Mouse (Mus musculus) frontal cortex, postnatal 10 days (tissue): ENCODE measurements around the gene Slc24a5.
"Not testable (repeated sequence)": the region's sequence is repeated elsewhere in the genome, so short reads cannot be mapped to it uniquely, and the experiment has no call there.

Source experiments
- DNase-seq, 2 experiments: peaks; one replicate each; pipeline ENCODE4 v3.0.0; 2022; ENCODE audit warnings: low spot score in 2 of 2, mixed read lengths in 1 of 2

Slc24a5 gene

DNA sequence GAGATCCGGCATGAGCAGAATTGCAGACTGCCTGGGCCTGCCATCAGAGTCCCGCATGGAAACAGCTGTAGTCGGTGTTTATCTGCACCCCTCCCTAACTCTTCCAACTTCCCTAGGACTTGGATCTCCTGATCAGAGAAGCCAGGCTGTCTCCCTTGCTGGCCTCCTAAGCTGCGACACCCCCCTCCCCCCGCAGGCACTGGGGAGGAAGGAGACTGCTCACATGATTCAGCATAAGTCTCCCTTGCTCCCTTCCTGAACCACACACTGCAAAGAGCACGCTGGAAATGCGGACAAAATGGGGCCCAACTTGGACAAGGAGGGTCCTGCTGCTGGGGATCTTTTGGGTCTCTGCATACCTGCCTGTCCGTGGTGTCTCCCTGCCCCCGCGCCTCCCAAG, at the start of gene Slc24a5:
TSS of gene Slc24a5 (plus strand) at position 231 of the 400 bp plus-strand sequence.
- DNase-seq = no peak

DNA sequence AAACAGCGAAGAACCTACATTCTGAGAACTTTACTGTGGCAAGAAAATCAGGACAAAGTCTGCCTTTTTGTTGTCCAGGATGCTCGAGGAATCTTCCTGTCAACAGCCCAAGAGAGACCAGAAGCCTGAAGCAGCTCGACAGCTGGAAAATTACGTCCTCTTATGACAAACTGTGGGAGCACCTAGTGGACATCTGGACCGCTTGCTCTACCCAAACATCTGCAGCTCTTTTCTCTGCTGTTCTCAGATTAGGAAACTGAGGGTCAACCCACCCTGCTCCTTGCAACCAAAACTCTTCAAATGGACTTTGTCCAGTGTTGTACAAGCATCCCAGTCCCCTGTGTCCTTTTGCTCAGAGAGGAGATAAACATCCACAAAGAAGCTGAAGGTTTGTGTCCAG, 43.5 kb upstream of the Slc24a5 start:
- DNase-seq = no peak

DNA sequence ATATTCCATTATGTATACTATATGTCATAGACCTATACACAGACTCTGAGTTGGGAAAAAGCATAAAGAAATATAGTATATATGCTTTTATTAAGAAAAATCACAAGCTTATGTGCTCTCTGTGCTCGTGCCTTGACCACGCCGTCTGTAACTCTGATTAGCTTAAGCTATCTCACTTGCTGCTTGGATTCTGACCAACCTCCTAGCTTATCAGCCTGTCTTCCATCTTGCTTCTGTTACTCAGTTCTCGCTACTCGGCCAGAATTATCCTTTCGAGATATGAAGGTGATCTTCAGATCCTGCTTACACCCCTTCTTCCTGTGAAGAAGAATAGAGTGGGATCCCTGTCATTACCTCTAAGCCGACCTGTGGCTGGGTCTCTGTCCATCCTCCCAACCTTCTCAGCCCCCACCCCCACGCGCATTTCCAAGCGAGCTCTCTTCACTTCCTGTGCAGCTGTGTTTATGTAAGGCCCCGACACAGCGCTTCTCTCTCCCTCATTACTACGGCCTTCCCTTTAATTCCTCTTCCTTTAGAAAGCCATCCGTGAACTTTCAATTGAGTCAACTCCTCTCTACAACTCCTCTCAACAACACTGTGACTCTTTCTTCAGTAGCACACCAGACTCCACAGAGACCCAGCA, 41.4 kb upstream of the Slc24a5 start:
- DNase-seq = no peak

DNA sequence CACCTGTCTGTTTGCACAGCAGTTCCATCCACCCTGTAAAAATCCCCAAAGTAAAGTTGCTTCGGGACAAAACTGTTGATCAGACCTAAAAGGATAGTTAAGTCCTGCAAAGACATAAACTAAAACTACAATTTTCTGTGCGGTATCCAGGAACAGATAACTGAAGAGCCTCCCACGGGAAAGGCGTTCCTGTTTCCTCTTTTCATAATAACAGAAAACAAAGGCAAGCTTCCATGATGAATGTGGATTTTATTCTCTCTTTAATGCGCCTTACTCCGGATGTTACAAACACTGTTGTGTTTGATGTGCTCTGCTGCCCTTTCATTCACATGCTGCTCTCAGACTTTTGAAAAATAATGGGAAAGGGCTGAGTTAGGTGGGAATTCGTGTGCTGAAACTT, 37.3 kb upstream of the Slc24a5 start:
- DNase-seq = no peak

DNA sequence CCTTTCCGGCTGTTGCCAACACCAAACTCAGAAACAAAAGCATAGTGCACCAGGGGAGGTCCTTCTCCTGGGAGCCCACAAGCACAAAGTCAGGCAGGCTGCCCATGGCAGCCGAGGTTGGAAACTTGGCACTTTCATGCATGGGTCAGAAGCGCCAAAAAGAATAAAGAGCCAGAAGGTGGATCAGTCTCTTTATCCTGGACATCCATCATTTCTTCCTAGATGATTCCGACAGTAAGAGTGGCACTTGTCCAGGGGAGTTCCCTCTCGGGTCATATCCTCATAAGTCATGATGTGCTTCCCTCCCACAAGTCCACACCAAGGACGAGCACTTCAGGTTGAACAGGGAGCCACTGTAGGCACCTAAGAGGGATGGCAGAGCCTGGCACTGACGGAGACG, 36.8 kb upstream of the Slc24a5 start:
- DNase-seq = no peak

DNA sequence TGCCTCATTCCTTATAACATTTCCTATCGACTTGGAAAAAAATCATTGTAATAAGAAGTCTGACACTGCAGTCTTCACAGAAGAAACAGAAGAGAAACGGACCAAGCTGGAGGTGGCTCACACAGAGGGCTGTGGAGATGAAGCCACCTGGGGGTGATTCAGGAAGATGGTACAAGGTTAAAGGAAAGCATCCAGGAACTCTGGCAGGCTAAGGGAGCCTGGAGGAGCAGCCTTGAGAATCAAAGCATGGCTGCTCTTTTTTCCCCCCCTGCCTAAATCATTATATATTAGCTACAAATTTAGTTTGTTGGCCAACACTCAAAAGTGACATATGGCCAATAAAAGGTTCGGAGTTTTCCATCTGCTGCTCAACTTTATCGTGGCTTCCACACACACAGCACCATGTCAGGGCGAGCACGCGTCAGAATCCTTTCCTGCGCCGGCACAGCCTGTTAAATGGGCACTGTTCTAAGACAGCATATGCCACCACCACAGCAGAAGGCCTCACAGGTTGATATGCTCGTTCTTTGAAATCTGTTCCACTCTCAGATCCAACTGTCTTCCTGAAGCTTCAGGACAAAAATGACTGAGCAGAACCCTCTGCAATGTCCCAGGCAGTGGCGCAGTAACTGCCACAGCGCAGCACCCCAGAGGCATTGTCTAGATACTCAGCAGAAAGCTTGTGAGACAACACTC, 36.2 kb upstream of the Slc24a5 start:
- peak; percentile 9 to 12 for DNase-seq

DNA sequence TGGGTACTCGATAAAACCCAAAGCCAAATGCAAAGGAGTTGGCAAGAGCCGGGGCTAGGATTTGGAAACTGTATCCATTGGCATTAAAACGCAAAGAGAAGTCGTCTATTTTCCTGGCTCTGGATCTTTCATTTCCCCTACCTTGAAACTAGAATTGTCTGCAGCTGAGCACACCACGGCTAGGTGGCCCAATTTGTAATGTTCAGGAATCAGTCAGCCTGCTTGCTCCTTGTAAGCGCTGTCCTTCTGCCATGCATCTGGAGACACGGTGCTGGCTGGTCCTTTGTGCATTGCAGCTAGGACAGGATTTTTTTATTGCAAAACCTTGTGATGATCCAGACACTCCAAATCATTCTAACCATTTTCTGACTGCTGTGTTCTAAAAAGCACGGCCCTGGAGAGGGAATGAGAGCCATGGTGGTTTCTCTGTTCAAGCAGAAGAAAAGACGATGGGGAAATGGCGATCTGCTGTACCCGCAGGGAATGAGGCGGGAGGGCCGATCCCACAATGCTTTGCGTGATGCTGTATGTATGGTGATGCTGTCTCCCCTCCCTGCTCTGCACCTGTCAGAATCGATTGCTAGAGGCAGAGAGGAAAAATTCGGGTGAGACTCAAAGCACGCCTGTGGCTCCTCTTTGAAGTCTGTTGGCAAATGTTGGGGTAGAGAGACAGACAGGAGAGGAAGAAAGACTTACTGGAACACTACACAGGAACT, 35.5 kb upstream of the Slc24a5 start:
- peak in 1 of 2 experiments; percentile 12 for DNase-seq

DNA sequence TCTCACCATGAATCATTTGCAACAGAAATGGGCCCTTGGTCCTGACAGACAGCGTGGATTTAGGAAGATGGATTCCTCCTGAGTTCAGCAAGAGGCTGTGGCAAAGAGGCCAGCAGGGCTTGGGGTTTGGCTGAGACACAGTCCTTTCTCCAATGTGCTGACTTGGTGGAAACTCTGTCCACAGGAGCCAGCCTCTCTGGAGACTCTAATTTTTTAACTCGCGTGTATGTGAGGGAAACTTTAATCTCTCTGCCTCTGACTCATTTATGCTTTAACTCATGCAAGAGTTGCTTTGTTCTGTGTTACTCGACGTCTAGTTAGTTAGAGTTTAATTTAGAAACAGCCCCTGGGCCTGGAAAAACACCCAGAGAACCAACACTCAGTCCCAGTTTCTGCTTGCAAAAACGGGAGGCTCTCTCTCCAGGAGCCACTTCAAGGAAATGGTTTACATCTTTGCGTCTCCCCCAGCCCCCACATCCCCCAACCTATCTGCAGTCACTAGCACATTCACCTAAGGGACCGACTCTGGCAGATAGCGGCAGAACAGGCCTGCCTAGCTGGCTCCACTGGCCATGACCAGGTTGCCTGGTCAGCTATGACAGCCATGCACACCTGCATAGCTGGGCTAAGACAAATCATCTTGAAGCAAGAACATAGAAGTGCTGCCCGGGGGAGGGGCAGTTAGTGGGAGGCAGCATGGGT, 34.7 kb upstream of the Slc24a5 start:
- no peak for DNase-seq

DNA sequence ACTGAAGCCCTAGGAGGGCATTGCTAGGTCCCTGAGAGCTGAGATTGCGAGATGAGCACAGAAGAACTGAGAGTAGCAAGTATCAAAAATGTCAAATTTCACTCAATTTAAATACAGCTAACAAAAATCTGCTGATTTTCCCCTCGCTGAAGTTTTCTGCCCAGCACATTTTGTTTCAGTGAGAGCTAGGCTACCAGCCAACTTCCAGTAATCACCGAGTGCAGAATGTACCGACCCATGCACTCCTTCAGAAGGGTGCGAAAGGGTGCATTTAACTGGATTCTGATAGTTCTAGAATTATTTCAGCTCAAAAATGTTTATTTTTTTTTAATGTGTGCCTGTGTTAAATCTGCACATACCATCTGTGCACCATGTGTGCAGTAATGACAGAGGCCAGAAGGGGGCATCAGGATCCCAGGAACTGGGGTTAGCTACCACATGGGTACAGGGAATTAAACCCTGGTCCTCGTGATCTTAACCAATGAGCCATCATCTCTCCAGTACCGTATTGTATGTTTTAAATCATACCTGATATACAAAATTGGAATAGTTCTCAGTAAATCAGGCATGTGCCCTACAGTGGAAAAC, 12.5 kb upstream of the Slc24a5 start:
- DNase-seq = no peak

DNA sequence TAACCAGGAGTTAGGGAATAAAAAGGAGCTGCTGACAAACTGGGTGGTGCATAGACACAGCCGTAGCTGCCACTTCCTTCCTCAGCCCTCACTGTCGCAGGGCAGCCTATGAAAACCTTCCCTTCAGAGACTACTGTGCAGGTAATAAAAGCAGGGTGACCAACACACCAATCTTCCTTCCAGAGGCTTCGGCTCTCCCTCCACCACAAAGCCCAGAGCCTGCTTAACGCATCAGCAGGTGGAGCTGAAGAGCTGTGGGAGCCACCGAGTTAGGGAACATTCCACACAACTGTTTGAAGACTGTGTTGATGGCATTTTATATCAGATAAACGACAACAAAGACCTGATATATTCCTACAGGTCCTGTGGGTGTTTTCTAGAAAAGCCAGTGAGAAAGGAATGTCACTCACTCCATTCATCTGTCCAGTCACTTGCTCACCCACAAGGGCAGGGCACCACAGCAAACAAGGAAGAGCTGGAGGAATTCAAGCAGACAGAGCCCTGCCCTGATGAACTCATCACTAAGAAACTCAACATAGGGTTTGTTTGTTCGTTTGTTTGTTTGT, 10.6 kb upstream of the Slc24a5 start:
- DNase-seq = peak in 1 of 2 experiments; percentile 29

DNA sequence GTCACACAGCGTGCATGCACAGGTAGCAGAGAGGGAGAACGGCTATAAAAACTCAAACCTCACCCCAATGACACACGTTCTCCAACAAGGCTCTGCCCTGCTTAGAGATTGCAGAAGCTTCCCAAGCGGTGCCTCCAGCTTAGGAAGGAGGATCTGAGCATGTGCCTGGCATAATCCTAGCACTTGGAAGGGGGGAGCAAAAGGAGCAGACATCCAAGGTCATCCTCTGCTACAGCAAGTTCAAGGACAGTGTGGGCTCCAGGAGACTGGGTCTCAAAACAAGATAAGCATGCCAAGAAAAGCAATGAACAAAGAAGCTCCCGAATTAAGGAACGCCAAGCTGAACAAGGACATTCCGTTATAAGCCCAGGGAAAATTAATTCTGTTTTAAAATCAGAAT, 6.5 kb upstream of the Slc24a5 start:
- no peak for DNase-seq

DNA sequence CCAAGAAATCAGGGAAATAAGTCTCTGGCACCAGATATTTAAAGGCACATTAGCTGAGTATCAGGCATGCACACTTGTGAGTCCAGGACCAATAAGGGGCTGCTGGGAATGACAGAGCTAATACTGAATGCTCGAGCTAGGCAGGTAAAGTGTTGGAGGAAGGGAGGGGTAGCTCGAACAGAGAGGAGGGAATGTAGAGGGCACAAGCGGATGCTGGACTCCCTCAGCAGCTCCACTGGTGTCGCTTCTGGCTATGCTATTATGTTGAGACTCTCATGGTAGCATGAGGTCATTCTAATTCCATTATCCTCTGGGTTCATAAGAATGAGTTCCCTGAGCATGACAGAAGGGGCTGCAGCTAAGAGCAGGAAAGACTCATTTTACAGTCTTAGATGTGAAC, 5.0 kb upstream of the Slc24a5 start:
- DNase-seq = no peak

DNA sequence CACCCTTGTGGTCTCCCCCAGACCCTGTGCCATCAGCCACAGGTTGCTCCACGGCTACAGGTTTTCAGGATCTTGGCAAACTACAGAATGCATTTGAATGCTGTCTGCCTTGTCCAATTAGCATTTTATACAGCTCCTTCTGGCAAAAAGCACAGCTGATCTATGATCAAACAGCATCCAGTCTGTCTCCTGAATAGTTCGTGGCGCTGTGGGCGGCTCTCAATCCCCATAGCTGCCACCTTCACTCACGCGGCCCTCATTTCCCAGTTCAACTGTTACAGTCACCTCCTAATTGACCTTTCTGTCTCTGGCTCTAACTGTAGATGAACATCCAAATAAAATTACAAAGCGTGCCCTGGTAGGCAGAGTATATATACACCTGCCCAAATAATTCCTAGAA, 551 bp upstream of the Slc24a5 start:
- DNase-seq = no peak

DNA sequence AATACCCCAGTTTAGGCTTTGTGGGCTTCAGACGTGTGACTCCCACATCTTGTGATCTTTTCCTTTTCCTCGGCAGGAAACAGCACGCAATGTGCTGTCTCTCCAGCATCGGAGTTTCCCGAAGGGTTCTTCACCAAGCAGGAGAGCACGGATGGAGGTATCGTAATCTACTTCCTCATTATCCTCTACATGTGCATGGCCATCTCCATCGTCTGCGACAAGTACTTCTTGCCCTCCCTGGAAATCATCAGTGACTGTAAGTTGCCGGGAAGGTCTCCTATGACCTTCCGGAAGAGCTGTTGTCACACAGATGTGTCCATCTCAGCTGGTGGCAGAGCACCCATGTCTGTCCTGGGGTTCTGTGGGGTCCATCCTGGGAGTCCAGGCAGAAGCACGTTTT, 772 bp downstream of the Slc24a5 start:
- no peak for DNase-seq

DNA sequence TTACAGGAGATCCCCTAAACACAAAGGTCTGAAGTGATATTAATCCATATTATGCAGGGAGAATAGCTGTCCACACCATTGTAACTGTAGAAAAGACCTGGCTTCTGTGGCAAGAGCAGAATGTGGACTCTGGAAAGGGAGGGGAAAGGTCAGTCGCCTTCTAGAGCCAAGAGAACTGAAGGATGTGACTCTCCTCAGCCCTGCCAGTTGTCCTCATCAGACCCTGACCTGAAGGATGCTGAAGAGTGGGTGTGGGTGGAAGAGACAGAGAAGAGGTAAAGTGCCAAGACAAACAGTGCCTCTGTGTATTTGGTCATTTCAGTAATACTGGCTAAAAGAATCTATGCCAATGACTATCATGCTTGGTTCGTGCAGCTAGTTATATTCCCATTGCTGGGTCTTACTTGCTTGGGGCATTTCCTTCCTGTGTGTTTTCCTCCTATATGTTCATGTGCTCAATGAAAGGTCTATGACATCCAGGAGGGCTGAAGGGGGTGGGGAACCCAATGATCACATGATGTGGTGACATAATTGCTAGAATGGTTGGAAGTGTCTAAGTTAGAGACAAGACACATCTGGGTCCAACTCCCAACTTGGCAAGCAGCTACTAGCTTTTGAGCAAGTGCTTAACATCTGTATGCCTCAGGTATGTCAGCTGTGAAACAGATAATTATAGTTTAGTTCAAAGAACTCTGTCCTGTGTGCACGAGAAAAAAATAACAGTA, 5.3 kb downstream of the Slc24a5 start:
- DNase-seq = no peak

DNA sequence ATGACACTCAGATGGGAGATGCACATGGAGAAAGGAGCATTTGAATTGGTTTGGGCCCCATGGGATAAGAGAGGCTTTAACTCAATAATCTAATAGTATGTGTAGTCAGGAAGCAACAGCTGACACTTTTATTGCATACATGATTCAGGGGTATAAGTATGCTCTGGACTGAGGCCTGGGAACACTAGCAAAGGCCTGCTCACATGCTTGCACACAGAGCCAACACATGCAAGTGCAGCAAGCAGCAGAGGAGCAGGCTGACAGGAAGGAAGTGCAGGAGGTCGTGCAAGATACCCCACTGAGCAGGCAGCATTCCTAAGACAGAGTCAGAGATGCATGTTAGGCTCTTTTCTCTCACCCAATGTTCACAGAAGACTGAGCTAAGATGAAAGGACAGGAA, 16.0 kb downstream of the Slc24a5 start:
- DNase-seq = no peak

DNA sequence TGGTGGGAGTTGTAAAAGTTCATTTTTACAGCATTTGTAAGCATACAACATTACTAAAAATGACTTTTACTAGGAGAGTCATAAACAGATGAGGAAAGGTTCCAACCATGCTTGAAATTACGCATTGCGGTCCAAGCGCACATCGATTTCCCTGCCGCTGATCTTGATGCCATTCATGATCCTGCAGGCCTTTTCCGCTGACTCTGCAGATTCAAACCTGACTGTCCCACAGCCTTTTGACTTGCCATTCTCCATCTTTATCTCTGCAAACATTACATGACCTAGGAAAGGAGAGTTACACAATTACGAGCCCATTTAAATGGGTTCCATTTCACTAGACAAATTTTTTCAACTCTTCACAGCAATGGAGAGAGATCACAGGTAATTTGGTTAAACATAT, 20.8 kb downstream of the Slc24a5 start:
- DNase-seq = no peak

DNA sequence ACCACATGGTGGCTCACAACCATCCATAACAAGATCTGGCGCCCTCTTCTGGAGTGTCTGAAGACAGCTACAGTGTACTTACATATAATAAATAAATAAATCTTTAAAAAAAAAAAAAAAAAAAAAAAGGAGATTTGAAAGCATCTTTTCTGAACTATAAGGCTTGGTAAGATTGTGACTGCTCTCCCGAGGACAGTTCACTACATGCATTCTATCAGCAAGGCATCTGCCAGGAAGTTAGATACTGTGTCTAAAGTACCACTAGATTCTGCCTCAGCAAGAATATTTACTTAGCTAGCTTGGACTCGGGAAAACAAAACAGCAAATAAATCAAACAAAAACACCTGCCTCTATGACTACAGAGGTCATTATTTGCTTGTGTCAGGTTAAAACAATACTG, 24.2 kb downstream of the Slc24a5 start:
- DNase-seq = not testable (repeated sequence)

DNA sequence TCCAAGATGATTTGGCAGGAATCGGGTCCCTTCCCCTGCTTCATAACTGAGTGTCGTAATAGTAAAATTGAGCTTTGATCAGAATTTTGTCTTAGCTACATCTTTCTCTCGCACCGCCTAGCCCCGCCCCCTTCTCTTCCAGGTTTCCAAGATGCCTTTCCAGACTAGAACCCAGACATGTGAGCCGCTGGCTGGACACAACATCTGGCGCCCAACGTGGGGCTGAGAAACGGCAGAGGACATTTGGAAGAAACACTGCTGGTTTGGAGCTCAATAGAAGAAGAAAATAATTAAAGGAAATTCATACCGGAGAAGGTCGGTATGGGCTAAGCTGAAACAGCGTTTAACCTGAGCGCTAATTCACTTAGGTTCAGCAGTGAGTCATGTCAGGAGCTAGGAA, 36.6 kb downstream of the Slc24a5 start:
- not testable (repeated sequence) for DNase-seq

DNA sequence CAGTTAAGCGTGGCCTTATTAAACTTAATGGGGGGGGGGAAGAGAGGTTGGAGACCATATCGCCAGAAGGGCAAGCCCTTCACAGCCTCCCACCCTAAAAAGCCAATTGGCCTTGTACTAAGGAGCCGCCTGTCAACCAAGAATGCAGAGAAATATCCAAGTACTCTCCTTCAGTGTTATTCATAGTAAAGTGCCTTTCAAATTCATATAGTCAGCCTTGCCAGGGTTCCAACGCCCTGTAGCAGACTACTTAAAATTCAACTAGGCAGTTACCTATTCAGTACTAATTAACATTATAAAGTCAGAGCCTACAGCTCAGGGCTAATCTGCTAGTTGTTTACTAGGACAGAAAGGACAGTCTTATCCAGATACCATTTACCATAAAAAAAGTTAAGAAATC, 38.6 kb downstream of the Slc24a5 start:
- DNase-seq = not testable (repeated sequence)
